Mouse (Mus musculus) erythroblast, embryonic 14.5 days (primary cell): ENCODE results near the gene Sec14l1. TPM values are rescaled to one million over a fixed set of nuclear protein-coding genes. Genes with fewer than 3 reads are reported as not detected.

ENCODE experiments used
- H3K27me3 ChIP-seq: 2 replicates; pipeline ENCODE4 v1.6.1; 2012; ENCODE audit warnings: inconsistent platforms; ENCODE audit not compliant: control insufficient read depth
- H3K36me3 ChIP-seq: 2 replicates; pipeline ENCODE4 v1.6.1; 2012; ENCODE audit warnings: mild to moderate bottlenecking, inconsistent platforms; ENCODE audit not compliant: control insufficient read depth
- H3K4me1 ChIP-seq: 2 replicates; pipeline ENCODE4 v1.6.1; 2012; ENCODE audit warnings: inconsistent platforms; ENCODE audit not compliant: control insufficient read depth
- H3K4me3 ChIP-seq: replicated peaks from 2 replicates; pipeline ENCODE3; 2012; ENCODE audit warnings: moderate library complexity, mild to moderate bottlenecking, inconsistent platforms
- H3K9me3 ChIP-seq: 2 replicates; pipeline ENCODE4 v1.6.1; 2012; ENCODE audit warnings: low read length, inconsistent platforms, mixed read lengths; ENCODE audit not compliant: control insufficient read depth
- GATA1 ChIP-seq: IDR thresholded peaks from 2 replicates; pipeline ENCODE4 v1.6.1; 2012; ENCODE audit warnings: low read length, inconsistent platforms, mixed read lengths
- TAL1 ChIP-seq: IDR thresholded peaks from 3 replicates; pipeline ENCODE4 v1.6.1; 2012; ENCODE audit warnings: low read length, inconsistent platforms, mixed read lengths
- polyA plus RNA-seq: library from polyadenylated mRNA; stranded (reverse); fragments of >175 nt; gene quantifications from 2 replicates; pipeline ENCODE4 v1.2.3, GENCODE M21; 2012

Sec14l1 gene
- polyA plus RNA-seq, 1 experiment: 11.2 TPM

GRCm38 (mm10) chr11:117145451-117146117 is 30.6 kb downstream of the Sec14l1 start:
- Histone ChIP-seq H3K4me3 (no peak overlapping the region), H3K4me1 (no peaks in the 10 kb centered on the region; the same call in 1 of the 2 replicates), H3K27me3 (no peaks in the 10 kb centered on the region), H3K36me3 (peaks cover 99% of the 10 kb centered on the region), H3K9me3 (no peaks in the 10 kb centered on the region)
- no peak for TF ChIP-seq GATA1
- no peak for TF ChIP-seq TAL1

- TF ChIP-seq TAL1 (no peak), GATA1 (no peak)
- H3K4me3 ChIP-seq: no peak overlapping the region
- H3K9me3 ChIP-seq: no peaks in the 10 kb centered on the region
- H3K27me3 ChIP-seq: no peaks in the 10 kb centered on the region
- peaks cover 100% of the 10 kb centered on the region for H3K36me3 ChIP-seq
- H3K4me1 ChIP-seq: no peaks in the 10 kb centered on the region; the same call in 1 of the 2 replicates
Measured at GRCm38 (mm10) chr11:117146118-117146506, 31.1 kb downstream of the Sec14l1 start.

- Histone ChIP-seq H3K4me1 (no peaks in the 10 kb centered on the region; the same call in 1 of the 2 replicates), H3K9me3 (no peaks in the 10 kb centered on the region), H3K4me3 (no peak overlapping the region), H3K27me3 (no peaks in the 10 kb centered on the region), H3K36me3 (peaks cover 99% of the 10 kb centered on the region)
- TF ChIP-seq GATA1: no peak
- no peak for TF ChIP-seq TAL1
Measured at GRCm38 (mm10) chr11:117146776-117147536, 32.0 kb downstream of the Sec14l1 start.

- Histone ChIP-seq H3K36me3 (peaks cover 96% of the 10 kb centered on the region), H3K9me3 (no peaks in the 10 kb centered on the region), H3K4me1 (no peaks in the 10 kb centered on the region; the same call in 1 of the 2 replicates), H3K27me3 (no peaks in the 10 kb centered on the region), H3K4me3 (no peak overlapping the region)
- TF ChIP-seq TAL1 (no peak), GATA1 (no peak)
Measured at GRCm38 (mm10) chr11:117148893-117149685, 34.1 kb downstream of the Sec14l1 start.

- Histone ChIP-seq H3K36me3 (peaks cover 96% of the 10 kb centered on the region), H3K4me3 (no peak overlapping the region), H3K27me3 (no peaks in the 10 kb centered on the region), H3K4me1 (no peaks in the 10 kb centered on the region; the same call in 1 of the 2 replicates), H3K9me3 (no peaks in the 10 kb centered on the region)
- no peak for TF ChIP-seq TAL1
- TF ChIP-seq GATA1: no peak
Measured at GRCm38 (mm10) chr11:117150467-117150966, 35.5 kb downstream of the Sec14l1 start.

GRCm38 (mm10) chr11:117151461-117151860 is 36.5 kb downstream of the Sec14l1 start:
- Histone ChIP-seq H3K4me1 (peaks cover 6% of the 10 kb centered on the region), H3K36me3 (peaks cover 96% of the 10 kb centered on the region), H3K4me3 (no peak overlapping the region), H3K9me3 (no peaks in the 10 kb centered on the region), H3K27me3 (no peaks in the 10 kb centered on the region)
- no peak for TF ChIP-seq GATA1
- TF ChIP-seq TAL1: no peak

- H3K36me3 ChIP-seq: peaks cover 96% of the 10 kb centered on the region
- peaks cover 10% of the 10 kb centered on the region for H3K4me1 ChIP-seq
- TF ChIP-seq GATA1: no peak
- TF ChIP-seq TAL1: no peak
- H3K9me3 ChIP-seq: no peaks in the 10 kb centered on the region
- H3K4me3 ChIP-seq: no peak overlapping the region
- no peaks in the 10 kb centered on the region for H3K27me3 ChIP-seq
Measured at GRCm38 (mm10) chr11:117152541-117152940, 37.6 kb downstream of the Sec14l1 start.

- Histone ChIP-seq H3K27me3 (no peaks in the 10 kb centered on the region), H3K4me1 (peaks cover 10% of the 10 kb centered on the region), H3K4me3 (no peak overlapping the region), H3K9me3 (no peaks in the 10 kb centered on the region), H3K36me3 (peaks cover 96% of the 10 kb centered on the region)
- no peak for TF ChIP-seq GATA1
- no peak for TF ChIP-seq TAL1
Measured at GRCm38 (mm10) chr11:117153553-117153952, 38.6 kb downstream of the Sec14l1 start.
